Mouse (Mus musculus) large intestine, adult 2 months (tissue): ENCODE results near the gene Oas1g. TPM values are rescaled to one million over a fixed set of nuclear protein-coding genes. Genes with fewer than 3 reads are reported as not detected.
A peak's percentile ranks its signal among the peaks of the same experiment; 100 is the strongest.
"Not testable (repeated sequence)": the region's sequence is repeated elsewhere in the genome, so short reads cannot be mapped to it uniquely, and the experiment has no call there.

ENCODE experiments used
- DNase-seq: peaks from one replicate; pipeline ENCODE4 v3.0.0-alpha.2; 2012; ENCODE audit warnings: low read depth, low spot score
- WGBS: fragments of 180-500 bp; shearing (Covaris S2); methylation state at CpG from one replicate; pipeline ENCODE4 v1.1.7; 2018; 5-methylcytosine and 5-hydroxymethylcytosine counted together
- polyA plus RNA-seq: library from polyadenylated mRNA; depleted of rRNA; stranded (reverse); fragments of >200 nt; gene quantifications from 2 replicates; pipeline ENCODE4 v1.2.3, GENCODE M21; 2012; rRNA removed

The Oas1g gene
- polyA plus RNA-seq = 19.2 and 41.4 TPM in 2 replicates

DNA sequence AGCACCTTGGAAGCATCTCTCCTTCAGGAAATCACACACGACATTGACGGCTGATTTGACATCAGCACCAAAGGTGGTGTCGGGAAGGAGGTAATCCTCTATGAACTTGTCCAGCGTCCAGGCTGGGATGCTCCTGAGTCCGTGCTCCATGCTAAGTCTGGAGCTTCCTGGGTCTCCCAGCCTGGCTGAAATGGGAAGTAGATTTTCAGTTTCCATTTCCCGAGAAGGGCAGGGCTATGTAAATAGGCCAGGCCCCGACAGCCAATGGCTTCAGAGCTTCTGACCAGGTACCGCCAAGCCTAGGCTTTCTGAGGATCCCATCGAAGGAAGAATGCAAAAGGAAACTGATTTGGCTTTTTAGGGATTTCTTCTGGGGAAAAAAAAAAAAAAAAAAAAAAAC, at the start of gene Oas1g:
Oas1g (minus strand) TSS at position 201 of the 400 bp plus-strand sequence.
- 8% methylated on average over 7 of the region's 9 CpGs for WGBS
- peak; percentile 44 for DNase-seq

DNA sequence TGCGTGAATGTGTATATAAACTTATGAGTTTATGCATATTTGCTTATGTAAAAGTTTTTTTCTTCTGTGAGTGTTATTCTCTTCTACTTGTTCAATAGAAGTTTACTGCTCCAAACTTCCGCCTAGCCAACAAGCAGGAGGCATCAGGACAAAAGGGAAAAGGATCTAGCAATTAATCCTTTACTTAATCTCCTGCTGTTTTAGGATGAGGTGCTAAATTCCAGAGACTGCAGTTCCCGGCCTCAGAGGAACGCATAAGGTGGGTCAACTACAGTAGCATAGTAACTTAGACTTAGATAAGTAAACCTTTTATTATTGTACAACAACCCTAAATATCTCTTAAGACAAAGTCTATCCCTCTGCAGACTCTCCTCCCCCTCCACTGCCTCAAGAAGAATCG, 46.6 kb upstream of the Oas1g start:
- DNase-seq = no peak
- WGBS = 48% methylated on average over 5 of the region's 5 CpGs

DNA sequence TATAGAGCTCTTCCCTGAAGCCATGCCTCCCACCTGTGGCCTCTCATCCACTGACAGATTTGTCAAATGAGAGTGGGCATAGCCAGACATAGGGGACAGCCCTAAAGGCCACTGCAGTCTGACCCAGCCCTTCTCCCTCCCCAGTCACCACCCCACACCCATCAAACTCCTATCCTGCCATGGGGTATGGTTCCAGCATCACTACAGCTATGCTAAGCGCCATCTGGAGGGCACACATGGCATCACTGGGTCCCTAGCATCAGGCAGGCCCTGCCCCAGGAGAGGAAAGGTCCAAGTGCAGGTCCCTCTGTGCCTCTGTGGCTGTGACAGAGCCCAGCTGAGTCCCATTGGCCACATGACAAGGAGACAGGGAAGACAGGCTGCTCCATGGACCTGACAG, 39.6 kb upstream of the Oas1g start:
- 18% methylated on average over 1 of the region's 1 CpGs for WGBS
- no peak for DNase-seq

DNA sequence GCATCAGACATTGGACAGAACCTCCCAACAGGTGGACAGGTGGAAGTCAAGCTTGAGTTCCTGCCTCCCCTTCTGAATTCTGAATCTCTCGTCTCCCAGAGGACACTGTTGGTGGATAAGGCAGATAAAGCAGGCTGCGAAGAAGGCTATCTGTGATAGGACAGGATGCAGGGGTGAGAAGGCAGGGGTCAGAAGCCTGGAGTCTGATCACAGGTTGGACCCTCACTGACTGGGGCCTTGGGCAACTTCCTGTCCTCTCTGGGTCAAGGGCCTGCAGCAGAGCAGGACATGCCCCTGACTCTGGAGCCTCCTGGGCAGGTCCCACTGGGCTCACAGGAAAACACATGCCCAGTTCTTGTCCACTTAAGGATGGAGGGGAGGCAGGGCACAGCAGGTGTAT, 38.9 kb upstream of the Oas1g start:
- not testable (repeated sequence) for DNase-seq
- WGBS = 74% methylated on average over 2 of the region's 2 CpGs

DNA sequence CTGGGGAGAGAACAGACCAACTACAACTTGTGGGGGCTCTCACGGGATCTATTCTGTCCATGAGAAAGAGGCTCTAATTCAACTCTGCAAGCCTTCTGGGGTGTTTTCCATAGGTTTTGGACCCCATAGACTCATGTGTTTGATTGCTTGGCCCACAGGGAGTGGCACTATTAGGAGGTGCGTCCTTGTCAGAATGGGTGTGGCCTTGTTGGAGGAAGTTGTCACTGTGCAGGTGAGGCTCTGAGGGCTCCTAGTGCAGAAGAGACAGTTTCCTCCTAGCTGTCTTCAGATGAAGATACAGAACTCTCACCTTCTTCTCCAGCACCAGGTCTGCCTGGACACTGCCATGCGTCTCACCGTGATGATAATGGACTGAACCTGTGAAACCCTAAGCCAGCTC, 37.1 kb upstream of the Oas1g start:
- WGBS = 23% methylated on average over 4 of the region's 4 CpGs

DNA sequence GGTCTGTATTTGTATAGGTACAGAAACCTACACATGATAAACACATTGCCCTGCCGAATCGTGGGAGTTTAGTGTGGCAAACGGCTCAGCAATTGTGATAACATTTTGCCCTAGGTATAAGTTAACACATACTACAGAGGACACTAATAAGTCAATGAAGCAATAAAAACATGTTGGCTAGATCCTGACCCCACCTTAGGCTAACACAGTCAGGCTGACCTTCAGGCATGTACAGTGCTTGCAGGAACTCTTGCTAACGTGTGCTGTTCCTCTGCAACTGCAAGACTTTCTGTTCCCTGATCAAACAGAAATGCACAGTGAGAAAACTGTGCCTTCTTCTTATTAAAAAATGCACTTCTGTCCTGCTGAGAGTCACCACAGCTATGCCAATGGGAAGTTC, 36.6 kb upstream of the Oas1g start:
- peak; percentile 68 for DNase-seq
- WGBS = 16% methylated on average over 4 of the region's 4 CpGs

More for the DNA sequence above, 37.1 kb upstream of the Oas1g start:
- DNase-seq = not testable (repeated sequence)

DNA sequence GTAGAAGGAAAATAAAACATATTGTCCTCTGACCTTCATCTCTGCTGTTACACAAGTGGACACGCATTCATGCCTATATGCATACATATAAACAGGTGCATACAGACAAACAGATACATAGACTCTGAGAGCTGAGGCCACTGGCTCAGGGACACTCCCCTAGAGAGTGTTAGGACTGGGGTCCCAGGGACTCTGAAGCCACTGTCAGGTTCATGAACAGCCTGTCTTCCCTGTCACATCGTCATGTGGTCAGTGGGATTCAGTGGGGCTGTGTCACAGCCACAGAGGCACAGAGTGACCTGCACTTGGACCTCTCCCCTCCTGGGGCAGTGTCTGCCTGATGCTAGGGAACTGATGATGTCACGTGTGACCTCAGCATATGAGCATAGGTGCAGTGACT, 32.9 kb upstream of the Oas1g start:
- DNase-seq = no peak
- 81% methylated on average over 3 of the region's 3 CpGs for WGBS

DNA sequence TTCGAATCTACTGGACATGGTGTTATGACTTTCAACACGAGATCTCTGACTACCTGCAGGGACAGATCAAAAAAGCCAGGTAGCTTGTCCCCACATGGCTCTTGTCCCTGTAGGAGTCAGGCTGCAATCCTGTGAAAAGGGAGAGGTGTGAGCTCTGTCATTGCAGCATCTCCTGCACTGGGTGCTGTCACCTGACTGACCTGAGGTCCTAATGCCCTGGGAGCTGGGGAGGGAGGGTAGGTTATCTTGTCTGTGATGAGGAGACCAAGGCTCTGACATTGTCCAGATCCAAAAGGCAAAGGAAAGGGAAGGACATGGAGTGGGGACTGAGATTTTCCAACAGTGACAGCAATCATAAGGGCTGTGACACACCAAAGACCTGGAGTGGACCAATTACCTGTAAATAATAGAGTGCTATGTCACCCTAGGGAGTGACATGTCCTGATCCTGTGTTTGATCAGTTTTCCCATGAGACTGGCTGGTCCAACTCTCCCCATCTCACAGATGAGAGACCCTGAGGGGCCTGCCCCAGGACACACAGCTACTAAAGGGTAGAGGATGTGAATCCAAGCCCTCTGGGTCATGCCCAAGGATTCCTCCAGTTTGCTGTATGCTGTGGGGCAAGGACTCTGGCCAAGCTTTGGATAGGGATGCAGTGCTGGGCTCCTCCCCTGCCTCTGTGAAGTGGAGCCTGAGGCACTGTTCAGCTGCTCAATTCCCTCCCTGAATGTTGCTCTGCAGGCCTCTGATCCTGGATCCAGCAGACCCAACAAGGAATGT, 31.9 kb upstream of the Oas1g start:
- WGBS = 77% methylated on average over 2 of the region's 2 CpGs
- not testable (repeated sequence) for DNase-seq

DNA sequence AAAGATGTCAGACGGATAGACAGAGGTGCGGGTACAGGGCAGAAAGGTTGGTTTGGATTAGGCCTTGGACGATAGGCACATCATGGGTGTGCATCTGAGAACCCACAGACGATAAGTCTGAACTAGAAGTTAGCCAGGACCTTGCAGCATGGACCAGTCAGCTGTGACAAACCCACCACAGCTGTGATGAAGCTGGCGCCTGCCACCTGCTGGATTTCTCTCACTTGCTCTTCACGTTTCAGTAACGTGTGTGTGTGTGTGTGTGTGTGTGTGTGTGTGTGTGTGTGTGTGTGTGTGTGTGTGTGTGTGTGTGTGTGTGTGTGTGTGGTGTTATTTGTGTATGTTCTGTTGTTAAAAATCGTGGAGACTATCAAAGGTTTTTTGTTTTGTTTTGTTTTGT, 26.8 kb upstream of the Oas1g start, which contains the start of gene Oas1d:
Oas1d (plus strand) TSS at position 333 of the 400 bp plus-strand sequence.
- not testable (repeated sequence) for DNase-seq
- WGBS = 46% methylated on average over 8 of the region's 8 CpGs

DNA sequence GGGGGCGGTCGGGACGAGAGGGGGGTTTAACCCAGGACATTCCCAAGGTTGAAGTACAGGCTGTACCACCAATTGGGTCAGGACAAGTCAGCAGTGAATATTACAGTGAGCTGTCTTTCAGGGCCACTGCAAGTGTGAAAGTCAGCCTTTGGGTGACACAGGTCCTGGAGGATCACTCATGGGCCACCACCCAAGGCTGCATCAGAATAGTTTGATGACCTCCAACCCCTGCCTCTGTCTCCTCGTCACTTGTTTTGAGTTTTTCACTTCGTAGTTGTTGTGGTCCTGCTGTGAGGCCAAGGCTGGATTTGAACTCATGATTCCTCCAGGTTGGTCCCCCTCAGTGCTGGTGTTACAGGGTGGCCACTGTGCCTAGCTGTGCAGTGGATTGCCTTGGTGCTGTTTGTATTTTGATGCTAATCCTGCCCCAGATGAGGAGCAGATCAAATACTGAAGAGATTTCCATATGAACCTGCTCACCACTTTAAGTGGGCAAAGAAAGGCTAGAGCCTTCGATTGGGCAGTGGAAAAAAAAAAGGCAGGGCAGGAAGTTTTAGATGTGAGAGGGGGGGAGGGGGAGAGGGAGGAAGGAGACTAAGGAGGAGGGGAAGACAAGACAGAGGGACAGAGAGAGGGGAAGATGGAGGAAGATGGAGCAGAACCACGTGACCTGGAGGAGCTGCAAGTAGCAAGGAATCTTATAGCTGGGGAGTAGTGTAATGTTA, 20.9 kb upstream of the Oas1g start:
- DNase-seq = no peak
- 71% methylated on average over 7 of the region's 7 CpGs for WGBS

DNA sequence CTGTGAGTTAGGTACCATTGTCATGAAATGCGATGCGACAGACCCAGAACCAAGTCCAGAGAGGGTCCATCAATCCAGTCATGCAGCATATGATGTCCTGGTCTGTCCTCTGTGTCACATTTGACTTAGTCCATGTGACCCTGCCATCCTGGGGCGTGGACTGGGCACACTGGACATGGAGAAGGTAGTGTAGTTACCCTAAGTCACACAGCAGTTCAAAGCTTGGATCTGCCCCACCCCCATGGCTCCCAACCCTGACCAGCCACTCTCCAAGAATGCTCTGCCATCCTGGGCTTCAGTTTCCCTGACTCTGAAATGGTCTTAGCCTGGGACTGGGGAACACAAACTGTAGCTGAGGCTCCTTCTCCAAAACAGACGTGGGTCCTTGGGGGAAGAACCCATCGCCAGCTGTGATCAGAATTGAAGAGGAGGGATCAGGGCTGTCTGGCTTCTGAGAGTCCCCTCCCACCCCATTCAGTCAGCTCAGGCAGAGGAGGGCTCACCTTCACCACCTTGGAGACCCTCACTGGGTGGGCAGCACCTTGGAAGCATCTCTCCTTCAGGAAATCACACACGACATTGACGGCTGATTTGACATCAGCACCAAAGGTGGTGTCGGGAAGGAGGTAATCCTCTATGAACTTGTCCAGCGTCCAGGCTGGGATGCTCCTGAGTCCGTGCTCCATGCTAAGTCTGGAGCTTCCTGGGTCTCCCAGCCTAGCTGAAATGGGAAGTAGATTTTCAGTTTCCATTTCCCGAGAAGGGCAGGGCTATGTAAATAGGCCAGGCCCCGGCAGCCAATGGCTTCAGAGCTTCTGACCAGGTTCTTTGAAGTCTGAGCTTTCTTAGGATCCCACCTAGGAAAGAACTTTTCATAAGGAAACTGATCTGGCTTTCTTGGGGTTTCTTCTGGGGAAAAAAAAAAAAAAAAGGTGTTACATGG, 19.6 kb upstream of the Oas1g start, which contains the start of gene Oas1a:
Oas1a (minus strand) TSS at position 731 of the 943 bp plus-strand sequence.
- 31% methylated on average over 9 of the region's 12 CpGs for WGBS
- not testable (repeated sequence) for DNase-seq

DNA sequence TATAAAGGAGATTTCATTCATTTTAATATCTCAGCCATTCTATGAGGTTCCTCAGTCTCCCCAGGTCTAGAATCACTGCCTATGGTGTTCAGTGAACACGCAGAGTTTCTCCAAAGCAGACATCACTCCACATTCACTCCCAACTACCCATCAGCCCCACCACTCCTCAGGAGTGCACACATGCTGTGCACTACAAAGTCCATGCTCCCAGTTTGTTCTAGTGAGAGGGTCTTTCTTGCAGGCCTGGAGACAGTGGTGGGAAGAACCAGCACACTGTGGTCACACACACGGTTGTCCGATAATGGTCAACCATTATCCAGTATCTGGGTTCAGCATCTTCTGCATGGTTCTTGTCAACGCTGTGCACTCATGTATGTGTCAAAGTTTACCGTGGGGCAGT, 14.6 kb upstream of the Oas1g start:
- no peak for DNase-seq
- WGBS = 91% methylated on average over 5 of the region's 5 CpGs

DNA sequence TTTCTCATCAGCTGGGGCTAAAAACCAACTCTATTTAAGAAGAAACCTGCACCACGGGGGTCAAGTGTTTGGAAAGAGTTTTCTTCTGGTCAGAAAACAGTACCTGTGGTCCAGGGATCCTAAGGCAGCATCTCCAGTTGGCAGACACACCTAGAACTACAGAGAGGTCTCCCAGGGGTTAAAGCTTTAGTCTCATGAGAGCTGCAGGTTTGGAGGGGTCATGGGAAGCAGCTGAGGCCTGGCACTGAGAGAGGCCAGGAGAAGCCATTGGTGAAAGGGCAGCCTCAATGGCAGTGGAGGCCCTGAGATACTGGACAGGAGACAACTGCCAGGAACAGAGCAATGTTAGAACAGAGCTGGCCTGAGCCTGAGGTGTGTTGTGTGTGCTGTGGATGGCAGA, 13.3 kb upstream of the Oas1g start:
- 68% methylated on average over 1 of the region's 1 CpGs for WGBS
- DNase-seq = no peak

DNA sequence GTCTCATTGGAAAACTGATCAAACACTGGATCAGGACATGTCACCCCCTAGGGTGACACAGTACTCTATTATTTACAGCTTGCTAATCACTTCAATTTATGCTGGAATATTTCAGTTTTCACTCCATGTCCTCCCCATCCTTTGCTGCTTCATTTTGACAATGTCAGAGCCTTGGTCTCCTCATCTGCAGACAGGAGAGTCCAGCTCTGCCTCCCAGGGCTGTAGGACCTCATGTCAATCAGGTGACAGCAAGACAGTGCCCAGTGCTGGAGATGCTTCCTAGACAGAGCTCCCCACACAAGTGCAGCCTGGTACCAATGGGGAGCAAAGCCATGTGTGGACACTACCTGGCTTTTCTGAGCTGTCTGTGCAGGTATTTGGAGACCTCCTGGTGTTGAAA, 11.3 kb upstream of the Oas1g start:
- DNase-seq = no peak

DNA sequence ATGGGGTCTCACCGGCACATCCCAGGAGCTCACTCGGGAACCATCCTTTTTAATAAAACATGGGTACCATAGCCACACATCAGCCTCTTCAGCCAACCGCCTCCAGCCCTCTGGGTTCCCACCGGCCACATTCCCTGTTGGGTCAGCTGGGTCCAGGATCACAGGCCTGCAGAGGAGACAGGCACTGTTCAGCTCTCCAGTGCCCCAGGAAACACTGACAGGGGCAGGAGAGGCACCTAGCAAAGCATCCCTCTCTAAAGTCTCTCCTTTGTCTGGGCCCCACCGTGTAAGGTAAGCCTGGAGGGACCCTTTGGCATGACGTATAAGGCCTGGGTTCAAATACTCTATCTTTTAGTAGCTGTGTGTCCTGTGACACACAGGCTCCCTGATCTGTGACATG, 10.9 kb upstream of the Oas1g start:
- 94% methylated on average over 6 of the region's 6 CpGs for WGBS
- DNase-seq = no peak

DNA sequence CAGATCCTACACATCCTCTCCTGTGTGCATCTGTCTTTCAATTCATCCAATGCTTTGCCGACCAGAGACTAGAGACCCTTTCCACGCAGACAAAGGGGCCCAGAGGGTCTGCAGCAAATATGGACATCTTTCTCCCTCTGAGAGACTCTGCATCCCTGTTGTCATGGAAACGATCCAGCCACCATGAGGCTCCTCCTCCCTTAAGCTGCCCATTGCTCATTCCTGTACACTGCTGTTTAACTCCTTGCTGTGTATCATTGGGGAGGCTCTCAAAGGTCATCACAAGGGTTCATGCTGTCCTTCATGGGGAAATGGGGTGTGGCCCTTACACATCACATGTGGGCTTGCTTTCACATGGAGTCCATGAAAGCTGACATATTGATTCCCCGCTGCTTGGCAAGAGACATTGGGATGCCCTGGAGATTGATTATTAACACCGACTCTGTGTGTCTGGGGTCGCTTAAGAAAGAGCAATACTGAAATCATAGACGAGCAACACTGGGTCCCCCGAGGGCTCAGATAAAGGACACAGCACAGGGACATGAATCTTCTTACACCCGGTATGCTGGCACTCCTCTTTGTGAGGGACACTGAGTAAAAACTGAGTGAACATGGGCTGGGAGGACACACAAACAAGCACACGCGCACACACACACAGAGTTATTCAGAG, 8.0 kb upstream of the Oas1g start:
- no peak for DNase-seq
- WGBS = 85% methylated on average over 11 of the region's 11 CpGs

DNA sequence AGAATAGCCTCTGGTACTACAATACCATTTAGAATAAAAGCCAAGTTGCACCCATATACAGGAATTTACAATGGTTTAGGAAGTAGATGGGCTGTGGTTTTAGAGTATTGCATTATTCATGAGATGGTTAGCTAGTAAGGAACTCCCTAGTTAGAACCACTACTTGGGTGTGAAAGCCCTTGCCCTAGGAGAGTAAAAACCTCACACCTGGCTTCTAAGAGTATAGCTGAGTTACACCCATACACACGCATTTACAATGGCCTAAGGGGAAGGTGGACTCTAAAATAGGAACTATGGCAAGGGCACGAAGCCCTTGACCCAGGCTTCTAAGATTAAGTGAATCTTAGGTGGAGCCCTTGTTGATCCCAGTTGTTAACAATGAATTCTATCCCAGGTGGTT, 7.3 kb upstream of the Oas1g start:
- DNase-seq = not testable (repeated sequence)
- 33% methylated on average over 2 of the region's 2 CpGs for WGBS

DNA sequence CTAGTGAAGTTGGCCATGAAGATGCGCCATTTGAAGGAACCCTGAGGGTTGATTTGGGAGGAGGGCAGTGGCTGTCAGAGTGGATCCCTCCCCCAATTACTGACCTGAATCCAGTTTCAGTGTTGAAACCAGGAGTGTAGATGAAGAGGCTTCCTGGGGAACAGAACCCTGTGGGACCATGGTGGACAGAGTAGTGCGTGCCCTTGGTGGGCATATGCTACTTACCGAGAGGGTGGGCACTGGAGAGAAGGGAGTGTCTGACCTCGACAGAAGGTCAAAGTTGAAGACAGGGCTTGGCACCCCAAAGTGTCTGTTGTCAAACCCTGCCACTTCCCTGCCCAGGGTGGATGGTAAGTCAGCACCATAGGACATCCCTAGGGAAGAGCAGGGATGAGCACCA, 6.5 kb upstream of the Oas1g start:
- DNase-seq = not testable (repeated sequence)
- 88% methylated on average over 4 of the region's 4 CpGs for WGBS

DNA sequence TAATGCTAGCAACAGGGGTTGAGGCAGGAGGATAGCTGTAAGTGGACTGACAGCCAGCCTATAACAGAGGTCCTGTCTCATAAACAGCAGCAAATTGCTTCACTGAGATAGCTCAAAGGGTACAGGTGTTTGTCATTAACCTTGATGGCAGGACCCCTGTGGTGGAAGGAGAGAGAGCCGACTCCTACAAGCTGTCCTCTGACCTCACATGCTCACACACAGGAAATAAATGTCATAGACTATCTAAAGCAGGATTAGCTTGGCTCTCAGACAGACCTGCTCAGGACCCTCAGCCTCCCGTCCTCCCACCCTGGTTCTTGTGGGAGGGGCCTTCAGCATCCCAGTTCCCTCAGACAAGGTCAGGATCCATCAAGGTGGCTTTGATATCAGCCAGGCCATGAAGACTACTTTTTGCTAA, 4.8 kb upstream of the Oas1g start:
- no peak for DNase-seq
- WGBS = 58% methylated on average over 2 of the region's 2 CpGs
